9 mouse cellular contexts compared by ENCODE assay signal in the genomic region with DNA sequence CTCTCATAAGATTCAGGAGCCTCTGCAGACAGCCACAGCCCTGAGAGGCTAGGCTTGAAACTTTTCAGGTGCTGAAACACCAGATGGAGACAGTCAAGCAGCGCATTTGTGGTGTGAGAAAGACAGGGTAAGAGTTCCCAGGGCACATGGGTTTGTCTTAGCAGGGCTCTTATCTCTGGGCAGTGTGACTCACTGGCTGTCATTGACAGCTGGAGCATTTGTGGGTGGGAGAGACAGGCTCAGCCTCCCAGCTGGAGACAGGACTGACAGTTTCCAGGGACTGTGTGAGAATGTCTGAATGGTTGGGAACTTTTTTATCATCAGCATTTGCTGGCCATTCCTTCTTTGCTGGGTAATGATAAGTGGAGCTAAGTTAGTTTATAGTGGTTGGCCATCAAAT. TPM values are rescaled to one million over a fixed set of nuclear protein-coding genes. Genes with fewer than 3 reads are reported as not detected.
DNase-seq lines count a peak whose midpoint lies in the region; ATAC-seq and TF ChIP-seq lines count a peak whose summit lies in the region.
"Had no signal": no experiment of that assay in that cellular context is flagged by ENCODE, and none has a peak within 500 bp of the region (broad histone marks: within the 10 kb centered on the region; RNA-seq: fewer than 3 reads in every experiment).

No protein-coding gene starts in this region.

- TF ChIP-seq CTCF in layer of hippocampus, adult 2 months (conservative IDR thresholded peaks at IDR 0.05), result no peak

- DNase-seq in 3134 (ENCODE audit: extremely low read depth, insufficient read length, low spot score), result peak; percentile 27
- DNase-seq in 3T3-L1 (ENCODE audit: low read depth, low spot score), result peak; percentile 92
- peak; percentile 5 for DNase-seq in embryo, embryonic 9.5 days (ENCODE audit: extremely low spot score)
- DNase-seq in layer of hippocampus, adult 2 months (ENCODE audit: low spot score in 2 of 2), result no peak
- DNase-seq in testis, postnatal 14 days (ENCODE audit: low spot score), result no peak
- DNase-seq: cerebellum, postnatal 36 days; thymus, postnatal 14 days had no signal

- H3K4me3 ChIP-seq in intestine, embryonic 15.5 days (replicated peaks), result no peak overlapping the region
- no peak overlapping the region for H3K4me3 ChIP-seq in layer of hippocampus, adult 2 months
- H3K4me3 ChIP-seq in hindbrain, embryonic 13.5 days, result no peak overlapping the region

- H3K9me3 ChIP-seq in intestine, embryonic 15.5 days, result no peaks in the 10 kb centered on the region
- no peaks in the 10 kb centered on the region for H3K9me3 ChIP-seq in hindbrain, embryonic 13.5 days

- 39% methylated on average over 1 of the region's 1 CpGs for WGBS in intestine, embryonic 15.5 days
- 84% methylated on average over 1 of the region's 1 CpGs for WGBS in hindbrain, embryonic 13.5 days

- H3K27me3 ChIP-seq in intestine, embryonic 15.5 days (replicated peaks), result no peaks in the 10 kb centered on the region
- H3K27me3 ChIP-seq in hindbrain, embryonic 13.5 days, result no peaks in the 10 kb centered on the region

- no peaks in the 10 kb centered on the region for H3K36me3 ChIP-seq in intestine, embryonic 15.5 days
- no peaks in the 10 kb centered on the region for H3K36me3 ChIP-seq in hindbrain, embryonic 13.5 days

- no peak overlapping the region for H3K4me2 ChIP-seq in intestine, embryonic 15.5 days (replicated peaks)
- no peak overlapping the region for H3K4me2 ChIP-seq in hindbrain, embryonic 13.5 days

- no peaks in the 10 kb centered on the region for H3K4me1 ChIP-seq in intestine, embryonic 15.5 days (replicated peaks)
- no peaks in the 10 kb centered on the region for H3K4me1 ChIP-seq in hindbrain, embryonic 13.5 days (replicated peaks)

- ATAC-seq in intestine, embryonic 15.5 days, result peak; percentile 91
- no peak for ATAC-seq in hindbrain, embryonic 13.5 days (ENCODE audit: low FRiP score)

- H3K27ac ChIP-seq in intestine, embryonic 15.5 days, result no peak overlapping the region
- no peak overlapping the region for H3K27ac ChIP-seq in layer of hippocampus, adult 2 months
- no peak overlapping the region for H3K27ac ChIP-seq in hindbrain, embryonic 13.5 days

- H3K9ac ChIP-seq in intestine, embryonic 15.5 days, result no peak overlapping the region
- no peak overlapping the region for H3K9ac ChIP-seq in hindbrain, embryonic 13.5 days

RNA-seq across cellular contexts. Expression of a gene that starts 53.9 kb away (rescaled TPM):
- 15.9 and 16.6 TPM in 2 replicates for polyA plus RNA-seq in intestine, embryonic 15.5 days (2015; fragmentation: Nextera tagmentation; extraction: Ambion mirVana)
- 10 to 100 TPM; 12.3 to 18.7 TPM for total RNA-seq in layer of hippocampus, adult 2 months (2021)
- polyA plus RNA-seq in hindbrain, embryonic 13.5 days (2015; fragmentation: Nextera tagmentation; extraction: Ambion mirVana), result 23.2 and 24.8 TPM in 2 replicates

Comparison
In these comparisons a context has a peak if more than half of its experiments do, and no peak if none do; other contexts are left out.
1. DNase-seq: peak in 3134 (single experiment), 3T3-L1 (single experiment) and embryo, embryonic 9.5 days (single experiment); none in layer of hippocampus, adult 2 months (0 of 2) and testis, postnatal 14 days (single experiment).